Mouse (Mus musculus) ES-E14 (cell line): ENCODE data around the gene Nelfb.

ENCODE experiments used
- CHD2 ChIP-seq: IDR thresholded peaks from 2 replicates; pipeline ENCODE4 v1.6.1; 2014; ENCODE audit warnings: mild to moderate bottlenecking, low read depth, low read length, inconsistent platforms
- HCFC1 ChIP-seq: IDR thresholded peaks from 2 replicates; pipeline ENCODE4 v1.6.1; 2012; ENCODE audit warnings: low read length, inconsistent platforms, borderline replicate concordance; ENCODE audit not compliant: insufficient read depth
- MAFK ChIP-seq: IDR thresholded peaks from 2 replicates; pipeline ENCODE4 v1.6.1; 2014; ENCODE audit warnings: mild to moderate bottlenecking, low read depth, low read length, inconsistent platforms; ENCODE audit not compliant: insufficient read depth
- ZNF384 ChIP-seq: IDR thresholded peaks from 2 replicates; pipeline ENCODE4 v1.6.1; 2012; ENCODE audit warnings: low read depth, low read length, inconsistent platforms

- no peak for TF ChIP-seq HCFC1
- TF ChIP-seq ZNF384: peak; percentile 61; the same call in 1 of the 2 replicates
- TF ChIP-seq CHD2: no peak
- TF ChIP-seq MAFK: no peak
Observed at GRCm38 (mm10) chr2:25151280-25151956, 59.9 kb downstream of the Nelfb start.
